Mouse (Mus musculus): ENCODE data around the gene Tcf3. TPM values are rescaled to one million over a fixed set of nuclear protein-coding genes. Genes with fewer than 3 reads are reported as not detected.

Gene Tcf3
- polyA plus RNA-seq, 1 experiment from 2014 or later: 30.9 TPM

DNA sequence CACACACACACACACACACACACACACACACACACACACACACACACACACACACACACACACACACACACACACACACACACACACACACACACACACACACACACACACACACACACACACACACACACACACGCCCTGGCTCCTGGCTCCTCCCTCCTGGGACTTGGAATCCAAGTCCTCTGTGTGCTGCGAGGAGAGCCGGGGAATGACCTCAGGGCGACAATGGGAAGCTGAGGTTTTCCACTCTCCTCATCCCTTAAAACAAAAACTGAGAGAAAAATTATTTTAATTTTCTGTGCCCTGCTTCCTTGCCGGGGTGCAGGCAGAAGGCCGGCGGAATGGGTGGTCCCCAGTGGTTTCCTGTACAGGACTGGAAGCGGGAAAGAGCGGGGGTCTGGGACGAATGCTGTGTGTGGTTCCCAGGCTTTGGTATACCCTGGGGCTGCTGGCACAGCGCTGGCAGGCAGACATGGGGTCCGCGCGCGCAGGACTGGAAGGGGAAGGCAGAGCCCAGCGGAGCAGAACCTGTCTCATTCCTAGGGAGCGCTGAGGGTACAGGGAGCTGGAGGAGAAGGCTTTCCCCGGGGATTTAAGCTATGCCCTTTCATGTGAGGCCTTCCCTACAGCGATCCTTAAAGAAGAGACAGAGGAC is 31.1 kb upstream of the Tcf3 start:
- no peak overlapping the region for H3K4me3 ChIP-seq (ENCODE audit: low read depth, low read length)
- H3K9me3 ChIP-seq (ENCODE audit: control insufficient read depth, low read length): no peaks in the 10 kb centered on the region
- TF ChIP-seq EP300 (optimal IDR thresholded peaks at IDR 0.05): no peak
- no peak for TF ChIP-seq CTCF (IDR thresholded peaks at IDR 0.05; ENCODE audit: low read depth)
- no peaks in the 10 kb centered on the region for H3K27me3 ChIP-seq (ENCODE audit: control insufficient read depth, insufficient read depth, low read length)
- no peak overlapping the region for H3K27ac ChIP-seq (replicated peaks)
- WGBS: 15% methylated on average over 19 of the region's 19 CpGs
- ATAC-seq (ENCODE audit: low FRiP score, low TSS enrichment) (no peak), DNase-seq (ENCODE audit: low spot score) (no peak)
- no peak overlapping the region for H3K9ac ChIP-seq (ENCODE audit: low read length)
- H3K4me2 ChIP-seq (replicated peaks; ENCODE audit: low read depth): no peak overlapping the region
- no peaks in the 10 kb centered on the region for H3K36me3 ChIP-seq (ENCODE audit: control insufficient read depth, insufficient read depth, low read length)
- no peaks in the 10 kb centered on the region for H3K4me1 ChIP-seq (replicated peaks; ENCODE audit: control insufficient read depth, insufficient read depth)

DNA sequence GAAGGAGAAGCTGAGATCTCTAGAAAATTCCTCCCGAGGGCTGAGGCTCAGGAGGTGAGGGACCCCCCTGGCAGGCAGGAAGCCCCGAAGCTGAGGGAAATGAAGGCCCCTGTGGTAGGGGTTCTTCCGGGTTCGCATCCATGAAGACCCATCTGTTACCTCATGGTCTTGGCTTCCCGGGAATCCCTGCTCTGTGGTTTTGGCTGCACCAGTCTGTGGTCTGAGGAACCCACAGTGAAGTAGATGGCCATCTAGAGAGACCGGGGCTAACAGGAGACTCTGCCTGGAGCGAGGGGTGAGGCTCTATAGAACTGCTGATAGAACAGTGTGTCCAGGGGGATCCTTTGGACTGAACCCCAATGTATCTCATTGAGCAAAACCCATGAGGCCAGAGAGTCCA is 27.9 kb upstream of the Tcf3 start:
- no peak overlapping the region for H3K4me2 ChIP-seq (replicated peaks; ENCODE audit: low read depth)
- ATAC-seq (ENCODE audit: low FRiP score, low TSS enrichment): no peak
- H3K4me3 ChIP-seq (ENCODE audit: low read depth, low read length): no peak overlapping the region
- H3K27me3 ChIP-seq (ENCODE audit: control insufficient read depth, insufficient read depth, low read length): no peaks in the 10 kb centered on the region
- 71% methylated on average over 7 of the region's 7 CpGs for WGBS
- TF ChIP-seq EP300 (optimal IDR thresholded peaks at IDR 0.05) (no peak), CTCF (IDR thresholded peaks at IDR 0.05; ENCODE audit: low read depth) (no peak)
- H3K27ac ChIP-seq (replicated peaks): no peak overlapping the region
- no peaks in the 10 kb centered on the region for H3K9me3 ChIP-seq (ENCODE audit: control insufficient read depth, low read length)
- H3K9ac ChIP-seq (ENCODE audit: low read length): no peak overlapping the region
- no peak for DNase-seq (ENCODE audit: low spot score)
- H3K36me3 ChIP-seq (ENCODE audit: control insufficient read depth, insufficient read depth, low read length): no peaks in the 10 kb centered on the region
- no peaks in the 10 kb centered on the region for H3K4me1 ChIP-seq (replicated peaks; ENCODE audit: control insufficient read depth, insufficient read depth)

DNA sequence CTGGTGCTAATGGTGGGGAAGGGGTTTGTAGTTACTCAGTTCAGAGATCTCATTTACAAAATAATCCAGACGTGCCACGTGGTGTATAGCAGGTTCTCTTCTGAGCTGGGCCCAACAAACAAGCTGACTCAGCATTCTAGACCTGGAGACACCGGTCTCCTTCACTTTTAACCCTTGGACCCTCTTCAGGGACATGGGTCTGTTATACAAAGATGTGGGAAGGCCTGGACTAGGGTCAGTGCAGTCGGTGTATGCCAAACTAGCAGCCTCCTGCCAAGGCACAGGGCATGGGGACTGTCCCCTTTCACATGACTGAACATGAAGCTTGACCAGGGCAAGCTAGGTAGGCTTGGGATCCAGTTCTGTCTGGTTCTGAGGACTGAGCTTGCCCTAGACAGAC is 26.9 kb upstream of the Tcf3 start:
- TF ChIP-seq EP300 (optimal IDR thresholded peaks at IDR 0.05): no peak
- TF ChIP-seq CTCF (IDR thresholded peaks at IDR 0.05; ENCODE audit: low read depth): no peak
- H3K36me3 ChIP-seq (ENCODE audit: control insufficient read depth, insufficient read depth, low read length): no peaks in the 10 kb centered on the region
- no peak for DNase-seq (ENCODE audit: low spot score)
- no peak overlapping the region for H3K27ac ChIP-seq (replicated peaks)
- H3K9ac ChIP-seq (ENCODE audit: low read length): no peak overlapping the region
- no peaks in the 10 kb centered on the region for H3K27me3 ChIP-seq (ENCODE audit: control insufficient read depth, insufficient read depth, low read length)
- no peak for ATAC-seq (ENCODE audit: low FRiP score, low TSS enrichment)
- WGBS: 57% methylated on average over 4 of the region's 4 CpGs
- H3K4me1 ChIP-seq (replicated peaks; ENCODE audit: control insufficient read depth, insufficient read depth): no peaks in the 10 kb centered on the region
- no peaks in the 10 kb centered on the region for H3K9me3 ChIP-seq (ENCODE audit: control insufficient read depth, low read length)
- no peak overlapping the region for H3K4me2 ChIP-seq (replicated peaks; ENCODE audit: low read depth)
- no peak overlapping the region for H3K4me3 ChIP-seq (ENCODE audit: low read depth, low read length)

GRCm38 (mm10) chr10:80459671-80460070 is 26.2 kb upstream of the Tcf3 start:
- Histone ChIP-seq H3K9ac (ENCODE audit: low read length) (no peak overlapping the region), H3K27me3 (ENCODE audit: control insufficient read depth, insufficient read depth, low read length) (no peaks in the 10 kb centered on the region), H3K4me1 (replicated peaks; ENCODE audit: control insufficient read depth, insufficient read depth) (no peaks in the 10 kb centered on the region), H3K4me2 (replicated peaks; ENCODE audit: low read depth) (no peak overlapping the region), H3K36me3 (ENCODE audit: control insufficient read depth, insufficient read depth, low read length) (no peaks in the 10 kb centered on the region), H3K4me3 (ENCODE audit: low read depth, low read length) (no peak overlapping the region), H3K9me3 (ENCODE audit: control insufficient read depth, low read length) (no peaks in the 10 kb centered on the region), H3K27ac (replicated peaks) (no peak overlapping the region)
- ATAC-seq (ENCODE audit: low FRiP score, low TSS enrichment): no peak
- 93% methylated on average over 11 of the region's 11 CpGs for WGBS
- no peak for TF ChIP-seq EP300 (optimal IDR thresholded peaks at IDR 0.05)
- no peak for TF ChIP-seq CTCF (IDR thresholded peaks at IDR 0.05; ENCODE audit: low read depth)
- DNase-seq (ENCODE audit: low spot score): no peak

GRCm38 (mm10) chr10:80459236-80459635 is 25.8 kb upstream of the Tcf3 start:
- 83% methylated on average over 10 of the region's 10 CpGs for WGBS
- Histone ChIP-seq H3K4me3 (ENCODE audit: low read depth, low read length) (no peak overlapping the region), H3K4me2 (replicated peaks; ENCODE audit: low read depth) (no peak overlapping the region), H3K27ac (replicated peaks) (no peak overlapping the region), H3K9ac (ENCODE audit: low read length) (no peak overlapping the region), H3K36me3 (ENCODE audit: control insufficient read depth, insufficient read depth, low read length) (no peaks in the 10 kb centered on the region), H3K9me3 (ENCODE audit: control insufficient read depth, low read length) (no peaks in the 10 kb centered on the region), H3K4me1 (replicated peaks; ENCODE audit: control insufficient read depth, insufficient read depth) (no peaks in the 10 kb centered on the region), H3K27me3 (ENCODE audit: control insufficient read depth, insufficient read depth, low read length) (no peaks in the 10 kb centered on the region)
- TF ChIP-seq EP300 (optimal IDR thresholded peaks at IDR 0.05): no peak
- TF ChIP-seq CTCF (IDR thresholded peaks at IDR 0.05; ENCODE audit: low read depth): no peak
- ATAC-seq (ENCODE audit: low FRiP score, low TSS enrichment) (no peak), DNase-seq (ENCODE audit: low spot score) (no peak)

DNA sequence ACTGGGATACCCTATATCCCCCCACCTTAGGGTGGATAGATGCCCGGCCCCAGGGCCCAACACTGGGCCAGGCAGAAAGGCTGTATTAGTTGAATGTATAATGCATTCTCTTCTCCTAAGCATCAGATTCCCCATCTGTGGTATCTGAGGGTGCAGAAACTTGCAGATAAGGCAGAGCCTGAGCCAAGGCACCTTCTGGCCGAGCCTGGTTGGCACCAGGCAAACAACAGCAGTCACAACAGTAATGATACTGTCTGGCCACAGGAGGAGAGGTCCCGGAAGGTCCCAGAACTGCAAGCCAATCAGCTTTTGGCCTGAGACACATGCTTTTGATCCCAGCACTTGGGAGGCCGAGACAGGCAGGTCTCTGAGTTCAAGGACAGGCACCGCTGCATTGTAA is 22.2 kb upstream of the Tcf3 start:
- Histone ChIP-seq H3K4me2 (replicated peaks; ENCODE audit: low read depth) (no peak overlapping the region), H3K9me3 (ENCODE audit: control insufficient read depth, low read length) (no peaks in the 10 kb centered on the region), H3K27ac (replicated peaks) (no peak overlapping the region), H3K9ac (ENCODE audit: low read length) (no peak overlapping the region), H3K4me1 (replicated peaks; ENCODE audit: control insufficient read depth, insufficient read depth) (no peaks in the 10 kb centered on the region), H3K27me3 (ENCODE audit: control insufficient read depth, insufficient read depth, low read length) (no peaks in the 10 kb centered on the region), H3K36me3 (ENCODE audit: control insufficient read depth, insufficient read depth, low read length) (no peaks in the 10 kb centered on the region), H3K4me3 (ENCODE audit: low read depth, low read length) (no peak overlapping the region)
- no peak for ATAC-seq (ENCODE audit: low FRiP score, low TSS enrichment)
- TF ChIP-seq EP300 (optimal IDR thresholded peaks at IDR 0.05) (no peak), CTCF (IDR thresholded peaks at IDR 0.05; ENCODE audit: low read depth) (no peak)
- DNase-seq (ENCODE audit: low spot score): no peak
- 87% methylated on average over 5 of the region's 5 CpGs for WGBS
